Mouse (Mus musculus) CH12.LX (cell line): ENCODE results near the gene Mpv17. TPM values are rescaled to one million over a fixed set of nuclear protein-coding genes. Genes with fewer than 3 reads are reported as not detected.

Source experiments
- DNase-seq: peaks from one replicate; pipeline ENCODE4 v3.0.0-alpha.2; 2013; ENCODE audit errors: extremely low read depth
- H3K27ac ChIP-seq: 2 replicates; pipeline ENCODE4 v1.5.1; 2012; ENCODE audit warnings: low read depth, mild to moderate bottlenecking, control low read depth, moderate library complexity; ENCODE audit not compliant: insufficient read depth
- H3K27me3 ChIP-seq: replicated peaks from 2 replicates; pipeline ENCODE3; 2012; ENCODE audit warnings: inconsistent platforms
- H3K36me3 ChIP-seq, 2 experiments: replicated peaks in 1 of 2; 2 replicates each; pipeline versions ENCODE3 to v1.6.1; 2012; ENCODE audit warnings: inconsistent platforms in 1 of 2, low read length in 1 of 2, mild to moderate bottlenecking in 1 of 2, mixed read lengths in 1 of 2, moderate library complexity in 1 of 2; ENCODE audit not compliant: control insufficient read depth in 1 of 2, insufficient read depth in 1 of 2
- H3K4me1 ChIP-seq, 2 experiments: 2 replicates each; pipeline ENCODE4 v1.6.1; 2012; ENCODE audit warnings: inconsistent platforms in 1 of 2, moderate library complexity in 1 of 2; ENCODE audit not compliant: insufficient read depth in 2 of 2, control insufficient read depth in 1 of 2
- H3K4me2 ChIP-seq: 2 replicates; pipeline ENCODE4 v1.6.1; 2012; ENCODE audit warnings: low read depth, mild to moderate bottlenecking, control low read depth; ENCODE audit not compliant: poor library complexity, insufficient read depth, severe bottlenecking
- H3K4me3 ChIP-seq, 3 experiments: fragments of 150-350 bp in 1 of 3; sonication (generic) in 1 of 3; replicated peaks in 1 of 3; 2 replicates each; pipeline versions ENCODE3 to v1.5.1; 2011 to 2012; ENCODE audit warnings: low read depth in 2 of 3, low read length in 2 of 3, mild to moderate bottlenecking in 2 of 3, moderate library complexity in 2 of 3, control low read depth in 1 of 3, improper control_type of control experiment in 1 of 3, inconsistent platforms in 1 of 3, mixed read lengths in 1 of 3; ENCODE audit not compliant: poor library complexity in 1 of 3
- H3K79me2 ChIP-seq: replicated peaks from 2 replicates; pipeline ENCODE4 v1.6.1; 2012; ENCODE audit warnings: mild to moderate bottlenecking, moderate library complexity; ENCODE audit not compliant: control insufficient read depth, poor library complexity, insufficient read depth, severe bottlenecking; ENCODE audit errors: extremely low read depth
- H3K9ac ChIP-seq: 2 replicates; pipeline ENCODE4 v1.6.1; 2012; ENCODE audit warnings: low read depth, mild to moderate bottlenecking, control low read depth, moderate library complexity; ENCODE audit not compliant: insufficient read depth
- H3K9me3 ChIP-seq: replicated peaks from 2 replicates; pipeline ENCODE3; 2012; ENCODE audit warnings: low read length, inconsistent platforms, mixed read lengths
- BHLHE40 ChIP-seq: IDR thresholded peaks from 2 replicates; pipeline ENCODE4 v1.6.1; 2011; ENCODE audit warnings: mild to moderate bottlenecking, low read depth, low read length, improper control_type of control experiment
- CHD1 ChIP-seq: IDR thresholded peaks from 2 replicates; pipeline ENCODE4 v1.6.1; 2012; ENCODE audit warnings: low read depth, low read length, improper control_type of control experiment, inconsistent platforms
- CHD2 ChIP-seq: IDR thresholded peaks from 2 replicates; pipeline ENCODE4 v1.6.1; 2011; ENCODE audit warnings: low read length, improper control_type of control experiment
- CTCF ChIP-seq, 2 experiments: IDR thresholded peaks in 1 of 2; conservative IDR thresholded peaks in 1 of 2; 2 replicates each; pipeline ENCODE4 v1.5.1; 2011 to 2012; ENCODE audit warnings: low read depth in 2 of 2, low read length in 2 of 2, improper control_type of control experiment in 1 of 2, inconsistent platforms in 1 of 2, mild to moderate bottlenecking in 1 of 2, moderate library complexity in 1 of 2
- E2F4 ChIP-seq: IDR thresholded peaks from 2 replicates; pipeline ENCODE4 v1.6.1; 2011; ENCODE audit warnings: low read depth, low read length, improper control_type of control experiment; ENCODE audit not compliant: insufficient replicate concordance
- ELF1 ChIP-seq: IDR thresholded peaks from 2 replicates; pipeline ENCODE4 v1.6.1; 2014; ENCODE audit warnings: low read depth, mild to moderate bottlenecking, inconsistent platforms, low read length, improper control_type of control experiment
- EP300 ChIP-seq: IDR thresholded peaks from 2 replicates; pipeline ENCODE4 v1.6.1; 2011; ENCODE audit warnings: low read length, improper control_type of control experiment
- ETS1 ChIP-seq: conservative IDR thresholded peaks from 2 replicates; pipeline ENCODE4 v1.6.1; 2012; ENCODE audit warnings: low read depth, mild to moderate bottlenecking, inconsistent platforms, low read length, improper control_type of control experiment, moderate library complexity
- GABPA ChIP-seq: IDR thresholded peaks from 2 replicates; pipeline ENCODE4 v1.6.1; 2012; ENCODE audit warnings: low read depth, low read length, improper control_type of control experiment, inconsistent platforms; ENCODE audit not compliant: insufficient replicate concordance
- HCFC1 ChIP-seq: IDR thresholded peaks from 2 replicates; pipeline ENCODE4 v1.6.1; 2012; ENCODE audit warnings: low read depth, mild to moderate bottlenecking, inconsistent platforms, low read length, improper control_type of control experiment
- IRF4 ChIP-seq: IDR thresholded peaks from 2 replicates; pipeline ENCODE4 v1.6.1; 2014; ENCODE audit warnings: low read depth, mild to moderate bottlenecking, inconsistent platforms, low read length, improper control_type of control experiment
- JUN ChIP-seq: IDR thresholded peaks from 2 replicates; pipeline ENCODE4 v1.6.1; 2011; ENCODE audit warnings: low read depth, mild to moderate bottlenecking, low read length, improper control_type of control experiment, moderate library complexity; ENCODE audit not compliant: insufficient read depth
- JUND ChIP-seq: conservative IDR thresholded peaks from 2 replicates; pipeline ENCODE4 v1.6.1; 2011; ENCODE audit warnings: low read depth, low read length, improper control_type of control experiment
- KAT2A ChIP-seq: IDR thresholded peaks from 2 replicates; pipeline ENCODE4 v1.6.1; 2012; ENCODE audit warnings: low read length, improper control_type of control experiment, inconsistent platforms; ENCODE audit not compliant: insufficient replicate concordance
- MAFK ChIP-seq: IDR thresholded peaks from 2 replicates; pipeline ENCODE4 v1.6.1; 2011; ENCODE audit warnings: low read length, improper control_type of control experiment; ENCODE audit not compliant: insufficient replicate concordance
- MAX ChIP-seq: IDR thresholded peaks from 2 replicates; pipeline ENCODE4 v1.6.1; 2011; ENCODE audit warnings: low read length, improper control_type of control experiment
- MAZ ChIP-seq: IDR thresholded peaks from 2 replicates; pipeline ENCODE4 v1.6.1; 2012; ENCODE audit warnings: low read depth, mild to moderate bottlenecking, inconsistent platforms, low read length, improper control_type of control experiment, moderate library complexity
- MEF2A ChIP-seq: IDR thresholded peaks from 2 replicates; pipeline ENCODE4 v1.6.1; 2014; ENCODE audit warnings: low read depth, mild to moderate bottlenecking, inconsistent platforms, low read length, improper control_type of control experiment, borderline replicate concordance
- MXI1 ChIP-seq: IDR thresholded peaks from 2 replicates; pipeline ENCODE4 v1.6.1; 2011; ENCODE audit warnings: mild to moderate bottlenecking, low read depth, low read length, improper control_type of control experiment
- MYC ChIP-seq: IDR thresholded peaks from 2 replicates; pipeline ENCODE4 v1.6.1; 2011; ENCODE audit warnings: low read depth, mild to moderate bottlenecking, improper control_type of control experiment, low read length
- NELFE ChIP-seq: IDR thresholded peaks from 2 replicates; pipeline ENCODE4 v1.6.1; 2011; ENCODE audit warnings: low read depth, low read length, improper control_type of control experiment
- NRF1 ChIP-seq: IDR thresholded peaks from 2 replicates; pipeline ENCODE4 v1.6.1; 2014; ENCODE audit warnings: low read depth, mild to moderate bottlenecking, inconsistent platforms, low read length, improper control_type of control experiment, moderate library complexity
- PAX5 ChIP-seq: IDR thresholded peaks from 2 replicates; pipeline ENCODE4 v1.6.1; 2012; ENCODE audit warnings: low read length, inconsistent platforms, mixed read lengths
- POLR2A ChIP-seq: IDR thresholded peaks from 2 replicates; pipeline ENCODE4 v1.6.1; 2011; ENCODE audit warnings: low read depth, mild to moderate bottlenecking, improper control_type of control experiment, low read length
- POLR2AphosphoS2 ChIP-seq: IDR thresholded peaks from 2 replicates; pipeline ENCODE4 v1.6.1; 2011; ENCODE audit warnings: low read depth, low read length, improper control_type of control experiment
- RAD21 ChIP-seq: IDR thresholded peaks from 2 replicates; pipeline ENCODE4 v1.6.1; 2011; ENCODE audit warnings: low read depth, mild to moderate bottlenecking, low read length, improper control_type of control experiment, moderate library complexity
- RCOR1 ChIP-seq: conservative IDR thresholded peaks from 2 replicates; pipeline ENCODE4 v1.6.1; 2012; ENCODE audit warnings: low read depth, mild to moderate bottlenecking, inconsistent platforms, low read length, improper control_type of control experiment
- SIN3A ChIP-seq: IDR thresholded peaks from 2 replicates; pipeline ENCODE4 v1.6.1; 2012; ENCODE audit warnings: low read length, improper control_type of control experiment, inconsistent platforms
- SMC3 ChIP-seq: IDR thresholded peaks from 2 replicates; pipeline ENCODE4 v1.6.1; 2011; ENCODE audit warnings: low read depth, low read length, improper control_type of control experiment
- TBP ChIP-seq: conservative IDR thresholded peaks from 2 replicates; pipeline ENCODE4 v1.6.1; 2011; ENCODE audit warnings: low read depth, low read length, improper control_type of control experiment
- TCF12 ChIP-seq: IDR thresholded peaks from 2 replicates; pipeline ENCODE4 v1.6.1; 2014; ENCODE audit warnings: low read depth, mild to moderate bottlenecking, inconsistent platforms, low read length, improper control_type of control experiment
- UBTF ChIP-seq: IDR thresholded peaks from 2 replicates; pipeline ENCODE4 v1.6.1; 2012; ENCODE audit warnings: low read depth, mild to moderate bottlenecking, inconsistent platforms, low read length, improper control_type of control experiment, moderate library complexity
- USF1 ChIP-seq: IDR thresholded peaks from 2 replicates; pipeline ENCODE4 v1.6.1; 2014; ENCODE audit warnings: low read depth, mild to moderate bottlenecking, inconsistent platforms, low read length, improper control_type of control experiment
- USF2 ChIP-seq: conservative IDR thresholded peaks from 2 replicates; pipeline ENCODE4 v1.6.1; 2011; ENCODE audit warnings: low read depth, low read length, improper control_type of control experiment
- ZC3H11A ChIP-seq: IDR thresholded peaks from 2 replicates; pipeline ENCODE4 v1.6.1; 2012; ENCODE audit warnings: low read depth, mild to moderate bottlenecking, inconsistent platforms, low read length, improper control_type of control experiment
- ZKSCAN1 ChIP-seq: IDR thresholded peaks from 2 replicates; pipeline ENCODE4 v1.6.1; 2012; ENCODE audit warnings: low read depth, inconsistent platforms, low read length, improper control_type of control experiment, borderline replicate concordance
- ZMIZ1 ChIP-seq: IDR thresholded peaks from 2 replicates; pipeline ENCODE4 v1.6.1; 2012; ENCODE audit warnings: low read depth, mild to moderate bottlenecking, inconsistent platforms, low read length, improper control_type of control experiment
- ZNF384 ChIP-seq: IDR thresholded peaks from 2 replicates; pipeline ENCODE4 v1.6.1; 2012; ENCODE audit warnings: low read depth, low read length, improper control_type of control experiment, inconsistent platforms
- dilution Hi-C: fragments of 300-500 bp; cut with MboI; formaldehyde crosslinking; loops from 2 replicates; pipeline ENCODE4 v1.14.3; 2020; ENCODE audit warnings: low sequenced_read_pairs; ENCODE audit not compliant: extremely low pct_unique_long_range_greater_than_20kb, extremely low pct_ligation_motif_present
- in situ Hi-C: fragments of 300-500 bp; cut with MboI; formaldehyde crosslinking; loops from 3 replicates; pipeline ENCODE4 v1.14.3; 2019; ENCODE audit warnings: low sequenced_read_pairs, low pct_ligation_motif_present, low pct_unique_long_range_greater_than_20kb, mixed read lengths
- polyA plus RNA-seq: library from polyadenylated mRNA; unstranded; fragments of >175 nt; gene quantifications from 2 replicates; pipeline ENCODE4 v1.2.1, GENCODE M21; 2012; ENCODE audit warnings: low read depth; ENCODE audit not compliant: insufficient read length
- total RNA-seq, 2 experiments: library from RNA; depleted of rRNA; stranded (reverse); fragments of 300-350 nt in 1 of 2; fragments of >200 nt in 1 of 2; gene quantifications; 2 replicates each; pipeline ENCODE4 v1.2.3; 2012 to 2014

Mpv17 gene
- total and polyA plus RNA-seq, 3 experiments = 24.0 to 37.6 (median 32.8) TPM

DNA sequence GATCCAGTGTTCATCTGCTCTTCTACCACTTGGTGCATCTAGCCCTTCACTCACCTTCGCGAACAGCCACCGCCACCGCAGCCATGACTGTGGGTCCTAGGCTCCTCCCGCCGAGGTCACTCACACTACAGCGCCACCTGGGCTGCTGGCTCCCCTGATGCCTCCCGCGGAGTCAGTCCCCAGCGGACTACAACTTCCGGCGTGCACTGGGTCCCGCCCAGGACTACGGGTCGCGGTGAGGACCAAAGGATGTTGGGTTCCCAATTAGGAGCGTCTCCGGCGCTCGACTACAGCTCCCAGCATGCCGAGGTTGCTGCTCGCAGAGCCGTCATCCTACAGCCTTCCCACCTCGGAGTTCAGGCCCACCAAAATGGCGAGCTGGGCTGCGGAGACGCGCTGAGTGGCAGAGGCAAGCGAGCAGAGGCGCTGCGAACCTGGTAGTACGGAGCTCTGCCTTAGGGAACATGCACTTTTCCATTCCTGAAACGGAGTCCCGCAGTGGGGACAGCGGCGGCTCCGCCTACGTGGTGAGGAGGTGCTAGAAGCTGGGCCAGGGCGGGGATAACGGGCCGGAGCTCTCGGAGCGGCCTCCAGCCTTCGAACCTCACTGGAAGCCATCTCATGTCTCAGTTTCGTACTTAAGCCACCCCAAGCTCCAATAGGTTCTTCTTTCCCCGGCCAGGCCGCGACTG, 39.0 kb upstream of the Mpv17 start, which contains the start of the genes Snx17 and Eif2b4:
Gene Snx17, plus strand, starts transcription at position 289 of the 692 bp plus-strand sequence.
Gene Eif2b4, minus strand, starts transcription at position 492 of the 692 bp plus-strand sequence.
- peak; percentile 61; the same call in 1 of the 2 replicates for TF ChIP-seq NRF1
- TF ChIP-seq CHD2 = peak; percentile 49; the same call in 1 of the 2 replicates
- peak; percentile 53; the same call in 1 of the 2 replicates for TF ChIP-seq MYC
- peak; percentile 81 for TF ChIP-seq IRF4
- TF ChIP-seq SMC3 = no peak
- TF ChIP-seq MAX = peak; percentile 34; the same call in 1 of the 2 replicates
- TF ChIP-seq SIN3A = peak; percentile 96
- TF ChIP-seq POLR2AphosphoS2 = no peak
- peak; percentile 94 for TF ChIP-seq TCF12
- peak; percentile 86 for TF ChIP-seq MAZ
- TF ChIP-seq CTCF (conservative IDR thresholded peaks at IDR 0.05 in 1 of 2, IDR thresholded peaks at IDR 0.05 in 1 of 2; ENCODE audit: low read depth in 2 of 2, low read length in 2 of 2) = peak in 1 of 2 experiments; percentile 77; a peak in 2 of 4 replicates
- TF ChIP-seq POLR2A = peak; percentile 89
- no peak for TF ChIP-seq ZKSCAN1
- TF ChIP-seq CHD1 = no peak
- peak; percentile 87 for TF ChIP-seq NELFE
- TF ChIP-seq EP300 = no peak
- peak; percentile 88; the same call in 1 of the 2 replicates for TF ChIP-seq MEF2A
- TF ChIP-seq JUN = no peak
- TF ChIP-seq USF2 = no peak
- TF ChIP-seq UBTF = peak; percentile 63; the same call in 1 of the 2 replicates
- no peak for TF ChIP-seq ZC3H11A
- TF ChIP-seq MXI1 = peak; percentile 81
- TF ChIP-seq TBP = peak; percentile 18
- TF ChIP-seq MAFK = no peak
- no peak for TF ChIP-seq BHLHE40
- peak; percentile 99 for TF ChIP-seq KAT2A
- TF ChIP-seq ZNF384 = no peak
- TF ChIP-seq PAX5 = no peak
- TF ChIP-seq E2F4 = peak; percentile 79; the same call in 1 of the 2 replicates
- no peak for TF ChIP-seq RCOR1
- peak; percentile 95 for TF ChIP-seq ELF1
- TF ChIP-seq USF1 = no peak
- TF ChIP-seq RAD21 = no peak
- TF ChIP-seq ETS1 = peak; percentile 32
- TF ChIP-seq GABPA = peak; percentile 90; the same call in 1 of the 2 replicates
- TF ChIP-seq JUND = no peak
- TF ChIP-seq ZMIZ1 = peak; percentile 48; the same call in 1 of the 2 replicates
- peak; percentile 97 for TF ChIP-seq HCFC1
- TF ChIP-seq, all 38 proteins: peak for 22
- no peaks in the 10 kb centered on the region for H3K9me3 ChIP-seq
- peak within 1 kb of the TSS; percentile 91 for H3K9ac ChIP-seq
- peaks cover 27% of the 10 kb centered on the region for H3K79me2 ChIP-seq
- in situ Hi-C loops (no loop called here), dilution Hi-C loops (no loop called here)
- peak within 1 kb of the TSS; percentile 94 for H3K4me2 ChIP-seq
- no peaks in the 10 kb centered on the region for H3K27me3 ChIP-seq
- peak within 1 kb of the TSS; percentile 83 to 96 (median 88) for H3K4me3 ChIP-seq
- DNase-seq = peak; percentile 98
- peaks cover 2 to 29% of the 10 kb centered on the region in 2 experiments; a peak in 3 of 4 replicates for H3K4me1 ChIP-seq
- peaks cover 57 to 68% of the 10 kb centered on the region in 2 experiments for H3K36me3 ChIP-seq
- H3K27ac ChIP-seq = peak within 1 kb of the TSS; percentile 82
